Mouse (Mus musculus): ENCODE measurements around the gene Pttg1.

GRCm38 (mm10) chr11:43392757-43393156 is 33.3 kb downstream of the Pttg1 start:
- TF ChIP-seq MAZ (IDR thresholded peaks at IDR 0.05; ENCODE audit: low read depth, low read length) (no peak), NELFE (IDR thresholded peaks at IDR 0.05; ENCODE audit: low read depth, low read length) (peak; percentile 61; the same call in 1 of the 2 replicates), CTCF (conservative IDR thresholded peaks at IDR 0.05 in 1 of 2, IDR thresholded peaks at IDR 0.05 in 1 of 2; ENCODE audit: low read depth in 2 of 2, low read length in 2 of 2) (no peak), POLR2A (IDR thresholded peaks at IDR 0.05; ENCODE audit: low read depth, low read length) (peak; percentile 77), MAFK (IDR thresholded peaks at IDR 0.05; ENCODE audit: insufficient replicate concordance, low read length) (no peak), ZNF384 (IDR thresholded peaks at IDR 0.05; ENCODE audit: low read depth, low read length) (no peak)
